19 mouse cellular contexts compared by ENCODE assay signal in genomic region chr15:64470743-64471142, GRCm38 (mm10).
DNase-seq lines count a peak whose midpoint lies in the region; ATAC-seq lines count a peak whose summit lies in the region.
"Had no signal": no experiment of that assay in that cellular context is flagged by ENCODE, and none has a peak within 500 bp of the region (broad histone marks: within the 10 kb centered on the region; RNA-seq: fewer than 3 reads in every experiment).

No protein-coding gene starts in this region.

- H3K27ac ChIP-seq in heart, embryonic 12.5 days (ENCODE audit: poor library complexity, severe bottlenecking) = no peak overlapping the region
- H3K27ac ChIP-seq: forebrain, embryonic 12.5 days; hindbrain, embryonic 10.5 days; kidney, postnatal 0 days; liver, embryonic 12.5 days; stomach, postnatal 0 days had no signal

- 70% methylated on average over 1 of the region's 1 CpGs for whole genome bisulfite sequencing in heart, embryonic 12.5 days

- H3K9me3 ChIP-seq in heart, embryonic 12.5 days (replicated peaks) = no peaks in the 10 kb centered on the region
- H3K9me3 ChIP-seq: forebrain, embryonic 12.5 days; hindbrain, embryonic 10.5 days; liver, embryonic 12.5 days had no signal

- H3K4me3 ChIP-seq in heart, embryonic 12.5 days = no peak overlapping the region
- H3K4me3 ChIP-seq: forebrain, embryonic 12.5 days; hindbrain, embryonic 10.5 days; liver, embryonic 12.5 days had no signal

- no peak overlapping the region for H3K4me2 ChIP-seq in heart, embryonic 12.5 days
- H3K4me2 ChIP-seq: forebrain, embryonic 12.5 days; liver, embryonic 12.5 days had no signal

- DNase-seq in heart, adult 18-20 months = peak; percentile 54 to 70
- DNase-seq in NIH3T3 (ENCODE audit: low read depth) = peak; percentile 94
- DNase-seq in gastrocnemius, postnatal 10 days = peak; percentile 23
- peak; percentile 27 for DNase-seq in heart, postnatal 4 days
- no peak for DNase-seq in retina, embryonic 14.5 days (ENCODE audit: low spot score)
- no peak for DNase-seq in yolk sac, embryonic 10.5 days (ENCODE audit: low spot score)
- DNase-seq: cerebellum, adult 8-10 months; midbrain, embryonic 14.5 days; retina, postnatal 1 day; spleen, adult 18-20 months; thymus, postnatal 4 days had no signal

- no peaks in the 10 kb centered on the region for H3K27me3 ChIP-seq in heart, embryonic 12.5 days (replicated peaks)
- H3K27me3 ChIP-seq: forebrain, embryonic 12.5 days; liver, embryonic 12.5 days had no signal

- no peak overlapping the region for H3K9ac ChIP-seq in heart, embryonic 12.5 days
- H3K9ac ChIP-seq: forebrain, embryonic 12.5 days; liver, embryonic 12.5 days had no signal

- no peak for ATAC-seq in heart, embryonic 12.5 days (ENCODE audit: insufficient number of reproducible peaks, low FRiP score)
- no peak for ATAC-seq in inflammation-experienced regulatory T-cells, adult 6 months
- ATAC-seq: activated CD4-positive, CD25-positive, alpha-beta regulatory T cell, adult 4 months; liver, embryonic 12.5 days had no signal

- no peaks in the 10 kb centered on the region for H3K36me3 ChIP-seq in heart, embryonic 12.5 days
- H3K36me3 ChIP-seq: forebrain, embryonic 12.5 days; hindbrain, embryonic 10.5 days; liver, embryonic 12.5 days had no signal

- 0 out of 2 replicates have a peak, but pooled peaks cover 4% of the 10 kb centered on the region for H3K4me1 ChIP-seq in heart, embryonic 12.5 days (replicated peaks)
- H3K4me1 ChIP-seq: forebrain, embryonic 12.5 days; hindbrain, embryonic 10.5 days; liver, embryonic 12.5 days had no signal

Comparison
In these comparisons a context has a peak if more than half of its experiments do, and no peak if none do; other contexts are left out.
1. DNase-seq: peak in heart, adult 18-20 months (2 of 2), NIH3T3 (single experiment), gastrocnemius, postnatal 10 days (single experiment) and heart, postnatal 4 days (single experiment); none in retina, embryonic 14.5 days (single experiment) and yolk sac, embryonic 10.5 days (single experiment).